Mouse (Mus musculus) neural tube, postnatal 0 days (tissue): ENCODE results near the gene Gm6676. TPM values are rescaled to one million over a fixed set of nuclear protein-coding genes. Genes with fewer than 3 reads are reported as not detected.

Source experiments
- polyA plus RNA-seq: library from polyadenylated mRNA; unstranded; fragments of >200 nt; fragmentation: Nextera tagmentation; extraction: Ambion mirVana; gene quantifications from 2 replicates; pipeline ENCODE4 v1.2.1, GENCODE M21; 2015

Gene Gm6676
- polyA plus RNA-seq: 0.15 TPM in 1 of 2 replicates, not detected in the other

DNA sequence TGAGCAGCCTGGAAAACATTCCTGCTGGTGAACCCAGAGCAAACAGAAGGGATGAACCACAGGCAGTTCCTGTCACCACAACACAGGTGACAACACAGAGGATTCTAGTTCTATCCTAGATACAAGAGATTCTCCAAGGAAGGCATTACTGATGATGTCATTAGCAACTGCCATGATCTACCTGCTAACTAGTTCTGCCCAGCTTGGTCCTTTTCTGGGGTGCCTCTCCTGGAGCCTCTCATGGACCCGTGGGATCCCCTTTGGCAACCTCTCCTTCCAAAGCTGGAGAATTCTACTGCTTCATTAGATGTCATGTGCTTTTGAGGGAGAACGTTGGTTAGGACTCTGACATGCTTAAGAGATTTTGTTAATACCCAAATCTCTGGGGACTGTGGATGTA, at the start of gene Gm6676:
TSS of gene Gm6676 (minus strand) at position 101 of the 400 bp plus-strand sequence.

GRCm38 (mm10) chr14:7174483-7174971, 49.3 kb upstream of the Gm6676 start, which contains the start of gene Gm3512:
Gene Gm3512 (minus strand): TSS chr14:7174533.

GRCm38 (mm10) chr14:7100521-7100920, 24.7 kb downstream of the Gm6676 start, which contains the start of gene Gm3696:
Gene Gm3696 (minus strand): TSS chr14:7100621.

Other genes with a start within 250 kb of the Gm6676 start
- gene Gm3667, start 235.4 kb downstream of the Gm6676 start, polyA plus RNA-seq: 9.7 and 11.5 TPM in 2 replicates
- not detected in 2 replicates for gene Gm6356, start 151.6 kb downstream of the Gm6676 start, polyA plus RNA-seq
- 3.4 and 3.9 TPM in 2 replicates for gene Gm10406, start 98.0 kb downstream of the Gm6676 start, polyA plus RNA-seq
- not detected in 2 replicates for gene Gm3685, start 80.4 kb downstream of the Gm6676 start, polyA plus RNA-seq
- 4.6 and 5.2 TPM in 2 replicates for gene Gm3696, start 24.8 kb downstream of the Gm6676 start, polyA plus RNA-seq
- 7.6 and 8.7 TPM in 2 replicates for gene Gm3512, start 49.1 kb upstream of the Gm6676 start, polyA plus RNA-seq
- 0.15 TPM in 1 of 2 replicates, not detected in the other for gene Gm16434, start 69.1 kb upstream of the Gm6676 start, polyA plus RNA-seq
- gene Gm3727, start 139.3 kb upstream of the Gm6676 start, polyA plus RNA-seq: not detected in 2 replicates
- gene Gm3739, start 189.6 kb upstream of the Gm6676 start, polyA plus RNA-seq: 6.9 and 7.8 TPM in 2 replicates
- not detected in 2 replicates for gene Gm5797, start 207.0 kb upstream of the Gm6676 start, polyA plus RNA-seq
- not detected in 2 replicates for gene Gm8374, start 239.7 kb upstream of the Gm6676 start, polyA plus RNA-seq